Mouse (Mus musculus) kidney, embryonic 15.5 days (tissue): ENCODE measurements at regions not wholly inside any gene's neighbourhood (a gene's known extent, or its start where the extent isn't known, plus 50 kb on each side); places are given as distances from the start of the nearest gene placed in this dataset.
"Not testable (repeated sequence)": the region's sequence is repeated elsewhere in the genome, so short reads cannot be mapped to it uniquely, and the experiment has no call there.

Experiments used
- ATAC-seq: fragments of 200-750 bp; cut with Nextera tagmentation; replicated peaks from 2 replicates; pipeline ENCODE4 v1.8.0; 2017; ENCODE audit warnings: moderate TSS enrichment; ENCODE audit not compliant: low FRiP score
- H3K27ac ChIP-seq: fragments of 300-500 bp; sonication (generic); 2 replicates; pipeline ENCODE4 v1.5.1; 2015; ENCODE audit warnings: mild to moderate bottlenecking, inconsistent platforms
- H3K27me3 ChIP-seq: fragments of 300-500 bp; sonication (generic); 2 replicates; pipeline ENCODE4 v1.6.1; 2015; ENCODE audit warnings: inconsistent platforms
- H3K36me3 ChIP-seq: fragments of 300-500 bp; sonication (generic); 2 replicates; pipeline ENCODE4 v1.6.1; 2015; ENCODE audit warnings: inconsistent platforms
- H3K4me1 ChIP-seq: fragments of 300-500 bp; sonication (generic); 2 replicates; pipeline ENCODE4 v1.6.1; 2015; ENCODE audit warnings: inconsistent platforms
- H3K4me2 ChIP-seq: fragments of 300-500 bp; sonication (generic); 2 replicates; pipeline ENCODE4 v1.6.1; 2015; ENCODE audit warnings: moderate library complexity, mild to moderate bottlenecking, inconsistent platforms
- H3K4me3 ChIP-seq: fragments of 300-500 bp; sonication (generic); replicated peaks from 2 replicates; pipeline ENCODE4 v1.5.1; 2015; ENCODE audit warnings: mild to moderate bottlenecking, inconsistent platforms
- H3K9ac ChIP-seq: fragments of 300-500 bp; sonication (generic); 2 replicates; pipeline ENCODE4 v1.6.1; 2015; ENCODE audit warnings: mild to moderate bottlenecking, inconsistent platforms
- H3K9me3 ChIP-seq: fragments of 300-500 bp; sonication (generic); replicated peaks from 2 replicates; pipeline ENCODE4 v1.6.1; 2016; ENCODE audit warnings: inconsistent platforms
- WGBS: fragments of 180-500 bp; shearing (Covaris S2); methylation state at CpG from one replicate; pipeline ENCODE4 v1.1.7; 2015; ENCODE audit warnings: mixed read lengths; 5-methylcytosine and 5-hydroxymethylcytosine counted together

- 90% methylated on average over 1 of the region's 1 CpGs for WGBS
- Histone ChIP-seq H3K4me1 (no peaks in the 10 kb centered on the region), H3K27me3 (no peaks in the 10 kb centered on the region), H3K27ac (no peak overlapping the region), H3K9ac (no peak overlapping the region), H3K36me3 (no peaks in the 10 kb centered on the region), H3K4me3 (no peak overlapping the region), H3K4me2 (no peak overlapping the region), H3K9me3 (no peaks in the 10 kb centered on the region)
- no peak for ATAC-seq
Observed at GRCm38 (mm10) chr14:109035171-109035570, 121.2 kb upstream of the Slitrk1 start.

- not testable (repeated sequence) for H3K27me3 ChIP-seq, H3K4me1 ChIP-seq, H3K9me3 ChIP-seq, H3K27ac ChIP-seq, H3K4me2 ChIP-seq, H3K4me3 ChIP-seq, H3K36me3 ChIP-seq, ATAC-seq, H3K9ac ChIP-seq
- 87% methylated on average over 1 of the region's 1 CpGs for WGBS
Observed at GRCm38 (mm10) chr14:108994919-108995318, 81.0 kb upstream of the Slitrk1 start.

GRCm38 (mm10) chr14:108976873-108977272 lies 62.9 kb upstream of the Slitrk1 start:
- 55% methylated on average over 1 of the region's 1 CpGs for WGBS

GRCm38 (mm10) chr14:108974036-108974435 lies 60.1 kb upstream of the Slitrk1 start:
- H3K9me3 ChIP-seq: no peaks in the 10 kb centered on the region
- no peak overlapping the region for H3K9ac ChIP-seq
- no peak overlapping the region for H3K4me2 ChIP-seq
- H3K4me1 ChIP-seq: no peaks in the 10 kb centered on the region
- H3K27ac ChIP-seq: no peak overlapping the region
- ATAC-seq: no peak
- H3K27me3 ChIP-seq: no peaks in the 10 kb centered on the region
- H3K4me3 ChIP-seq: no peak overlapping the region
- no peaks in the 10 kb centered on the region for H3K36me3 ChIP-seq
- WGBS: 80% methylated on average over 4 of the region's 4 CpGs

More at GRCm38 (mm10) chr14:108976873-108977272, 62.9 kb upstream of the Slitrk1 start:
- Histone ChIP-seq H3K9me3 (no peaks in the 10 kb centered on the region), H3K4me1 (no peaks in the 10 kb centered on the region), H3K4me2 (no peak overlapping the region), H3K27me3 (no peaks in the 10 kb centered on the region), H3K4me3 (no peak overlapping the region), H3K27ac (no peak overlapping the region), H3K9ac (no peak overlapping the region), H3K36me3 (no peaks in the 10 kb centered on the region)
- 0 out of 2 replicates have a peak, but pooled peaks have one; percentile 18 for ATAC-seq
